Mouse (Mus musculus) forebrain, embryonic 16.5 days (tissue): ENCODE results near the gene Ap1g1. TPM values are rescaled to one million over a fixed set of nuclear protein-coding genes. Genes with fewer than 3 reads are reported as not detected.

Source experiments
- ATAC-seq: fragments of 200-750 bp; cut with Nextera tagmentation; 2 replicates; pipeline ENCODE4 v1.8.0; 2017; ENCODE audit warnings: mild to moderate bottlenecking, moderate library complexity
- H3K27ac ChIP-seq: fragments of 300-500 bp; sonication (generic); 2 replicates; pipeline ENCODE4 v1.5.1; 2014; ENCODE audit warnings: low read length, control low read depth
- H3K27me3 ChIP-seq: fragments of 300-500 bp; sonication (generic); replicated peaks from 2 replicates; pipeline ENCODE4 v1.6.1; 2014; ENCODE audit warnings: low read length; ENCODE audit not compliant: control insufficient read depth, insufficient read depth
- H3K36me3 ChIP-seq: fragments of 300-500 bp; sonication (generic); 2 replicates; pipeline ENCODE4 v1.6.1; 2014; ENCODE audit not compliant: control insufficient read depth, insufficient read depth
- H3K4me1 ChIP-seq: fragments of 300-500 bp; sonication (generic); replicated peaks from 2 replicates; pipeline ENCODE4 v1.6.1; 2014; ENCODE audit warnings: low read length; ENCODE audit not compliant: control insufficient read depth, insufficient read depth
- H3K4me2 ChIP-seq: fragments of 300-500 bp; sonication (generic); 2 replicates; pipeline ENCODE4 v1.6.1; 2014; ENCODE audit warnings: mild to moderate bottlenecking, low read length, control low read depth
- H3K4me3 ChIP-seq: fragments of 300-500 bp; sonication (generic); replicated peaks from 2 replicates; pipeline ENCODE4 v1.5.1; 2014; ENCODE audit warnings: mild to moderate bottlenecking, low read length, control low read depth
- H3K9ac ChIP-seq: fragments of 300-500 bp; sonication (generic); replicated peaks from 2 replicates; pipeline ENCODE4 v1.6.1; 2014; ENCODE audit warnings: low read depth, low read length, control low read depth
- H3K9me3 ChIP-seq: fragments of 300-500 bp; sonication (generic); 2 replicates; pipeline ENCODE4 v1.6.1; 2016; ENCODE audit warnings: low read length; ENCODE audit not compliant: control insufficient read depth
- WGBS: fragments of 180-500 bp; shearing (Covaris S2); extraction: QIAGEN DNeasy Blood & Tissue Kit; methylation state at CpG from one replicate; pipeline ENCODE4 v1.1.7; 2014; 5-methylcytosine and 5-hydroxymethylcytosine counted together
- polyA plus RNA-seq: library from polyadenylated mRNA; unstranded; fragments of >200 nt; fragmentation: Nextera tagmentation; extraction: Ambion mirVana; gene quantifications from 2 replicates; pipeline ENCODE4 v1.2.1, GENCODE M21; 2015

Gene Ap1g1
- polyA plus RNA-seq, 1 experiment from 2014 or later: 56.0 TPM

DNA sequence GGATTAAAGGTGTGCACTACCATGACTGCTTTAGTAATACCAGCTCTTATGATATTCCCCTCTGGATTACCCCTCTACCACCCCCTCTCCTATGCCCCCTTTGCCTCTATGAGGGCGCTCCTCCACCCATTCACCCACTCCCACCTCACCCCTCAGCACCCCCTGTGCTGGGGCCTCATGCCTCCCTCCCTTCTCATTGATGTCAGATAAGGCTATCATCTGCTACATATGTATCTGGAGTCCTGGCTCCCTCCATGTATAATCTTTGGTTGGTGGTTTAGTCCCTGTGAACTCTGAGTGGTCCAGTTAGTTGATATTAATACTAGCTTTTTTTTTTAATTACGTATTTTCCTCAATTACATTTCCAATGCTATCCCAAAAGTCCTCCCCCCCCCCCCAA lies 61.5 kb downstream of the Ap1g1 start:
- Histone ChIP-seq H3K4me2 (no peak overlapping the region), H3K27me3 (no peaks in the 10 kb centered on the region), H3K36me3 (0 out of 2 replicates have a peak, but pooled peaks cover 4% of the 10 kb centered on the region), H3K4me3 (no peak overlapping the region), H3K4me1 (no peaks in the 10 kb centered on the region), H3K9me3 (no peaks in the 10 kb centered on the region), H3K27ac (no peak overlapping the region), H3K9ac (no peak overlapping the region)
- ATAC-seq: no peak
- WGBS: 93% methylated on average over 2 of the region's 2 CpGs

GRCm38 (mm10) chr8:109842468-109842867 lies 64.1 kb downstream of the Ap1g1 start:
- Histone ChIP-seq H3K27ac (no peak overlapping the region), H3K4me3 (no peak overlapping the region), H3K36me3 (peaks cover 7% of the 10 kb centered on the region; the same call in 1 of the 2 replicates), H3K4me1 (no peaks in the 10 kb centered on the region), H3K9me3 (no peaks in the 10 kb centered on the region), H3K9ac (no peak overlapping the region), H3K27me3 (no peaks in the 10 kb centered on the region), H3K4me2 (no peak overlapping the region)
- ATAC-seq: no peak
- WGBS: 92% methylated on average over 1 of the region's 1 CpGs

DNA sequence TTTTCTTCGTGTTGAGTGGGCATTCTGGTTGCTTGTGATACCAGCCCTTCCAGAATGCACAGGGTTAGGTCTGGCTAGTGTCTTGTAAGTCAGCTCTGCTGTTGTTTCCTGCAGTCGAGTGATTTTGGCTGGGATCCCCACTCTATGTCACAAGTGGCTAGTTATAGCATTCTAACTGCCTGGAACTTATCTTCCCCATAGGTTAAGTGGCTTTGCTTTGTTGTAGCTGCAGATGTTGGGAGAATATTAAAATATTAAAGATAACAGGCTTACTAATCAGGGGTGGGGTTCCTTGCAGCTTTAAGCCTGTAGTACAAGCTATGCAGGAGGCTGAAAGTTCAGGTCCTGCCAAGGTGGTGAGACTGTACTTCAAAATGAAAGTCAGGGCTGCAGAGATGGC lies 69.5 kb downstream of the Ap1g1 start:
- Histone ChIP-seq H3K36me3 (peaks cover 29% of the 10 kb centered on the region), H3K4me3 (no peak overlapping the region), H3K4me1 (no peaks in the 10 kb centered on the region), H3K9me3 (no peaks in the 10 kb centered on the region), H3K4me2 (no peak overlapping the region), H3K27me3 (no peaks in the 10 kb centered on the region), H3K27ac (no peak overlapping the region), H3K9ac (no peak overlapping the region)
- 88% methylated on average over 2 of the region's 2 CpGs for WGBS
- ATAC-seq: no peak

DNA sequence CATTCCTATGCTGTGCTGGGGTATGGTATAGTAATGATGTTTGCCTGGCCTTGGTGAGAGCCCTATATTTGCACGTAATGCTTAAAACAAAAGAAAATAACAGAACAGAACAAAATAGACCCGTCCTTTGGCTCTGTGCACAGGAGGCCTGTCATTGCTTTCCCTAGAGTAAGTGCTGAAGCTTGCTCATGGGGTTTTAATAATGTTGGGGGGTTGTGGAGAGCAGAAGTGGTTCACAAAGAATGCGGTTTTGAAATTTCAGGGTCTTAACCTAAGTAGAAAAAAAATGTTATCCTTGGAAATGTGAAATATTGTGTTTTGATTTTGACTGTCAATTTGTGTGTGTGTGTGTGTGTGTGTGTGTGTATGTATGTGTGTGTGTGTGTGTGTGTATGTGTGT lies 70.6 kb downstream of the Ap1g1 start:
- ATAC-seq: no peak
- Histone ChIP-seq H3K27me3 (no peaks in the 10 kb centered on the region), H3K4me2 (no peak overlapping the region), H3K4me3 (no peak overlapping the region), H3K36me3 (peaks cover 29% of the 10 kb centered on the region), H3K9me3 (no peaks in the 10 kb centered on the region), H3K9ac (no peak overlapping the region), H3K27ac (no peak overlapping the region), H3K4me1 (no peaks in the 10 kb centered on the region)
- 87% methylated on average over 3 of the region's 3 CpGs for WGBS

GRCm38 (mm10) chr8:109853423-109853822 lies 75.1 kb downstream of the Ap1g1 start:
- Histone ChIP-seq H3K4me1 (no peaks in the 10 kb centered on the region), H3K9ac (no peak overlapping the region), H3K36me3 (peaks cover 34% of the 10 kb centered on the region), H3K27me3 (no peaks in the 10 kb centered on the region), H3K4me3 (no peak overlapping the region), H3K27ac (no peak overlapping the region), H3K9me3 (no peaks in the 10 kb centered on the region), H3K4me2 (no peak overlapping the region)
- 38% methylated on average over 6 of the region's 6 CpGs for WGBS
- ATAC-seq: no peak

DNA sequence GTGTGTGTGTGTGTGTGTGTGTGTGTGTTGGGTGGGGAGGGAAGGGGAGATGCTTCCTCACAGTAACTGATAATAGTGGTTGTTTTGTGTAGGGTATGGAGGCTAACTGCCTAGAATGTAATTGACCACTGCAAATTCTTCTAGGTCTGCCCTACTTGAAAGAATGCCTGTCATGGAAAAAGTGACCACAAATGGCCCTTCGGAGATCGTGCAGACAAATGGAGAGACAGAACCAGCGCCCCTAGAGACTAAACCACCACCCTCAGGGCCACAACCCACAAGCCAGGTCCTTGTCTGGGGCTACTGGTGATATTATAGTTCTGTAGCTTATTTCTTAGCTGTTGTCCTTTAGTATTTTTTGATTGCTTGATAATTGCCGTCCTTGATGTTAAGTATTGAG lies 76.2 kb downstream of the Ap1g1 start:
- Histone ChIP-seq H3K27ac (no peak overlapping the region), H3K4me3 (no peak overlapping the region), H3K9me3 (no peaks in the 10 kb centered on the region), H3K36me3 (peaks cover 34% of the 10 kb centered on the region), H3K27me3 (no peaks in the 10 kb centered on the region), H3K4me1 (no peaks in the 10 kb centered on the region), H3K4me2 (no peak overlapping the region), H3K9ac (no peak overlapping the region)
- 93% methylated on average over 4 of the region's 4 CpGs for WGBS
- ATAC-seq: no peak

DNA sequence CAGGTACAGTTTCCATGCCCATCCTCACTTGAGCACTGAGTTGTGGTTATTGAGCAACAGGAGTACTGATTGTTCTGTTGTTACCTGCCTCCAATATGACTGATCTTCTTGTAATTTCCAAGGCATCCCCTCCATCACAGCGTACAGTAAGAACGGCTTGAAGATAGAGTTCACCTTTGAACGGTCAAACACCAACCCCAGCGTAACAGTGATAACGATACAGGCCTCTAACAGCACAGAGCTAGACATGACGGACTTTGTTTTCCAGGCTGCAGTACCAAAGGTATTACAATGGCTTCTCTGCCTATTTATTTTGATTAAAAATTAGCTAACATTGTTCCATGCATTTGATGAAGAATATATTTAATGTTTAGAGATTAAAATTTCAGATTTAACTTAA lies 77.1 kb downstream of the Ap1g1 start:
- ATAC-seq: no peak
- WGBS: 96% methylated on average over 6 of the region's 6 CpGs
- H3K9ac ChIP-seq: no peak overlapping the region
- no peaks in the 10 kb centered on the region for H3K27me3 ChIP-seq
- peaks cover 32% of the 10 kb centered on the region for H3K36me3 ChIP-seq
- no peak overlapping the region for H3K27ac ChIP-seq
- H3K4me2 ChIP-seq: no peak overlapping the region
- no peaks in the 10 kb centered on the region for H3K4me1 ChIP-seq
- no peak overlapping the region for H3K4me3 ChIP-seq
- no peaks in the 10 kb centered on the region for H3K9me3 ChIP-seq

DNA sequence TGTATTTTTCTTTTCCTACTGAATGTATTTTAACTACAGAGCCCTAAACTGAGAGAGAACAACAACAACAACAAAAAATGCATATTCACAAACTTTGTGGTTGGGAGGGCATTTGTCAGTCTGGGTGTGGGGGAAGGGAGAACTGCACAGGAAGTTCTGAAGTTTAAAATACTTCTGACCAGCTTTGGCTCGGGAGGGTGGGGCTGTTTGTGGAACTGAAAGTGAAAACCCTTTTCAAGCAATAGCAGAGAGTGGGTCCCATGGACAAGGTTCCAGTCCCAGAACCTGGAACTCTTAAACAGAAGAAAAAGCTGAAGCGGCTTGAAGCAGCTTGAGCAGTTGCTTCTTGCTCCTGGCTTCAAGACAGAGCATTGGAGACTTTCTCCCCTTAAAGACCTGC lies 85.0 kb downstream of the Ap1g1 start:
- no peaks in the 10 kb centered on the region for H3K9me3 ChIP-seq
- H3K27ac ChIP-seq: no peak overlapping the region
- 86% methylated on average over 2 of the region's 2 CpGs for WGBS
- no peak overlapping the region for H3K4me3 ChIP-seq
- H3K4me1 ChIP-seq: 0 out of 2 replicates have a peak, but pooled peaks cover 4% of the 10 kb centered on the region
- H3K9ac ChIP-seq: no peak overlapping the region
- no peak for ATAC-seq
- H3K36me3 ChIP-seq: peaks cover 11% of the 10 kb centered on the region; the same call in 1 of the 2 replicates
- H3K27me3 ChIP-seq: no peaks in the 10 kb centered on the region
- no peak overlapping the region for H3K4me2 ChIP-seq

GRCm38 (mm10) chr8:109864798-109865197 lies 86.4 kb downstream of the Ap1g1 start:
- Histone ChIP-seq H3K4me3 (no peak overlapping the region), H3K4me1 (peaks cover 7% of the 10 kb centered on the region), H3K9ac (no peak overlapping the region), H3K36me3 (peaks cover 11% of the 10 kb centered on the region; the same call in 1 of the 2 replicates), H3K4me2 (no peak overlapping the region), H3K27ac (no peak overlapping the region), H3K9me3 (no peaks in the 10 kb centered on the region), H3K27me3 (no peaks in the 10 kb centered on the region)
- WGBS: 94% methylated on average over 2 of the region's 2 CpGs
- ATAC-seq: no peak

DNA sequence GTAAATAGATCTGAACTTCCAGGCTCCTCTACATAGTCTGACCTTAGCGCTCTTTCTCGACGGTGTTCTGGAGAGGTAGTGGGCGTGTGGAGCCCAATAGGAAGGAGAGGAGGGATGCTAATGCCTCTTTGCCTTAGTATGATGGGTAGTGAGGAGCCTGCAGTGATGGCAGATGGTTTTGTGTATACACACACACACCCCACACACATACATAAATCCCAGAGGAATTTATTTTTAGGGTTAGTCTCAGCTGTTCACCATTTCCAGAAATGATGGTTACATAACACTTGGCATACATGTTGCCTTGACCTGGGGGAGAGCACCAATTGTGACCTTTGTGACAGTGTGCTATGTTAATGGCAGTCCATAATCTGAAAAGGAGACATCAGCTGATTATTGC lies 87.2 kb downstream of the Ap1g1 start:
- Histone ChIP-seq H3K4me2 (no peak overlapping the region), H3K4me1 (peaks cover 11% of the 10 kb centered on the region), H3K27ac (no peak overlapping the region), H3K36me3 (peaks cover 8% of the 10 kb centered on the region; the same call in 1 of the 2 replicates), H3K27me3 (no peaks in the 10 kb centered on the region), H3K9me3 (no peaks in the 10 kb centered on the region), H3K4me3 (no peak overlapping the region), H3K9ac (no peak overlapping the region)
- 82% methylated on average over 4 of the region's 4 CpGs for WGBS
- ATAC-seq: no peak
